Mouse (Mus musculus) liver, adult 2 months (tissue): ENCODE results near the gene Pygo1. TPM values are rescaled to one million over a fixed set of nuclear protein-coding genes. Genes with fewer than 3 reads are reported as not detected.

Source experiments
- DNase-seq: peaks from one replicate; pipeline ENCODE4 v3.0.0-alpha.2; 2011; ENCODE audit warnings: low read depth, low spot score; ENCODE audit errors: extremely low read depth
- H3K27ac ChIP-seq: fragments of 200-500 bp; replicated peaks from 2 replicates; pipeline ENCODE4 v1.5.1; 2012; ENCODE audit warnings: low read depth, mild to moderate bottlenecking, control low read depth, inconsistent platforms, low read length; ENCODE audit not compliant: insufficient read depth
- H3K27me3 ChIP-seq: fragments of 200-500 bp; 2 replicates; pipeline ENCODE4 v1.6.1; 2012; ENCODE audit warnings: mild to moderate bottlenecking, moderate library complexity, low read length, inconsistent platforms; ENCODE audit not compliant: control insufficient read depth, insufficient read depth
- H3K36me3 ChIP-seq: fragments of 200-500 bp; 2 replicates; pipeline ENCODE4 v1.6.1; 2012; ENCODE audit warnings: low read length, inconsistent platforms; ENCODE audit not compliant: control insufficient read depth, insufficient read depth
- H3K4me1 ChIP-seq: fragments of 200-500 bp; 2 replicates; pipeline ENCODE4 v1.6.1; 2011; ENCODE audit warnings: low read length; ENCODE audit not compliant: control insufficient read depth, insufficient read depth
- H3K4me3 ChIP-seq: fragments of 200-500 bp; 2 replicates; pipeline ENCODE4 v1.5.1; 2011; ENCODE audit warnings: low read depth, mild to moderate bottlenecking, control low read depth, low read length, moderate library complexity; ENCODE audit not compliant: insufficient read depth
- H3K79me2 ChIP-seq: fragments of 200-500 bp; 2 replicates; pipeline ENCODE4 v1.6.1; 2012; ENCODE audit warnings: inconsistent platforms, mild to moderate bottlenecking, low read length, moderate library complexity; ENCODE audit not compliant: control insufficient read depth, insufficient read depth
- H3K9ac ChIP-seq: fragments of 200-500 bp; 2 replicates; pipeline ENCODE4 v1.6.1; 2012; ENCODE audit warnings: low read depth, mild to moderate bottlenecking, control low read depth, inconsistent platforms, low read length
- CTCF ChIP-seq: fragments of 200-500 bp; IDR thresholded peaks from 2 replicates; pipeline ENCODE4 v1.5.1; 2011; ENCODE audit warnings: low read depth, low read length, control low read depth
- POLR2A ChIP-seq: fragments of 200-500 bp; IDR thresholded peaks from 2 replicates; pipeline ENCODE4 v1.6.1; 2011; ENCODE audit warnings: low read length, control low read depth; ENCODE audit not compliant: insufficient read depth; ENCODE audit errors: extremely low read depth
- WGBS: fragments of 180-500 bp; shearing (Covaris S2); methylation state at CpG from one replicate; pipeline ENCODE4 v1.1.7; 2018; 5-methylcytosine and 5-hydroxymethylcytosine counted together
- polyA plus RNA-seq: library from polyadenylated mRNA; depleted of rRNA; stranded (reverse); fragments of >200 nt; gene quantifications from 2 replicates; pipeline ENCODE4 v1.2.3, GENCODE M21; 2012; rRNA removed
- total RNA-seq: library from RNA; depleted of rRNA; stranded (reverse); fragments of >200 nt; gene quantifications from 2 replicates; pipeline ENCODE4 v1.2.3, GENCODE M21; 2014; rRNA removed

Gene Pygo1
- total and polyA plus RNA-seq, 2 experiments = 0.22 to 0.46 TPM

DNA sequence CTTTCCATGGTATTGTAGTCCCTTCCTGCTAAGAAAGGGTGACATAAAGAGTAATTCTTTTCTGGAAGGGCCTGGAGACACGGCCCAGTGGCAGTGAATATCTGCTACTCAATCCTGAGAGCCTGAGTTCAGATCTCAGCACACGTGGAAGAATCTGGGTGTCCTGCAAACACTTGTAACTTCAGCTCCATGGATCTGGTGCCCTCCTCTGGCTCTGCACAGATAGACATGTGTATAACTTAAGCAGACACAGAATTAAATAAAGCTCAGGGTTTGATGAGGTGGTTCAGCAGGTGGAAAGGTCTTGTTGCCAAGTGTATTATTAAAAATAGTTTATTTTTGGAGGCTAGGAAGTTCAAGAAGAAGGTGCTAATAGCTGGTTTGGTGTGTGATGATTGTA, 75.0 kb downstream of the Pygo1 start:
- H3K4me1 ChIP-seq = peaks cover 4% of the 10 kb centered on the region; the same call in 1 of the 2 replicates
- H3K4me3 ChIP-seq = no peak overlapping the region
- 88% methylated on average over 2 of the region's 2 CpGs for WGBS
- DNase-seq = no peak
- no peak overlapping the region for H3K27ac ChIP-seq
- no peak overlapping the region for H3K9ac ChIP-seq
- TF ChIP-seq CTCF (no peak), POLR2A (no peak)
- H3K79me2 ChIP-seq = 0 out of 2 replicates have a peak, but pooled peaks cover 3% of the 10 kb centered on the region
- peaks cover 30% of the 10 kb centered on the region for H3K36me3 ChIP-seq
- H3K27me3 ChIP-seq = no peaks in the 10 kb centered on the region

GRCm38 (mm10) chr9:73001314-73002011, 76.0 kb downstream of the Pygo1 start:
- H3K36me3 ChIP-seq = peaks cover 36% of the 10 kb centered on the region
- H3K27ac ChIP-seq = no peak overlapping the region
- H3K9ac ChIP-seq = no peak overlapping the region
- H3K4me3 ChIP-seq = no peak overlapping the region
- WGBS = 88% methylated on average over 13 of the region's 13 CpGs
- H3K4me1 ChIP-seq = peaks cover 4% of the 10 kb centered on the region; the same call in 1 of the 2 replicates
- H3K79me2 ChIP-seq = 0 out of 2 replicates have a peak, but pooled peaks cover 3% of the 10 kb centered on the region
- DNase-seq = no peak
- TF ChIP-seq POLR2A (no peak), CTCF (no peak)
- no peaks in the 10 kb centered on the region for H3K27me3 ChIP-seq

Other genes with a start within 250 kb of the Pygo1 start
- gene Prtg, start 118.8 kb upstream of the Pygo1 start, total RNA-seq = under 0.01 and 0.07 TPM in 2 replicates
- gene Prtg, start 118.8 kb upstream of the Pygo1 start, polyA plus RNA-seq = 0.21 TPM in 1 of 2 replicates, not detected in the other
- gene Dyx1c1, start 33.1 kb downstream of the Pygo1 start, total RNA-seq = 0.09 and 0.20 TPM in 2 replicates
- 0.05 and 0.24 TPM in 2 replicates for gene Dyx1c1, start 33.1 kb downstream of the Pygo1 start, polyA plus RNA-seq
- not detected in 2 replicates for gene Gm44503, start 33.2 kb downstream of the Pygo1 start, total RNA-seq
- gene Gm44503, start 33.2 kb downstream of the Pygo1 start, polyA plus RNA-seq = not detected in 2 replicates
- gene Ccpg1os, start 59.7 kb downstream of the Pygo1 start, total RNA-seq = 11.9 and 15.8 TPM in 2 replicates
- 9.4 and 10.1 TPM in 2 replicates for gene Ccpg1os, start 59.7 kb downstream of the Pygo1 start, polyA plus RNA-seq
- gene Ccpg1, start 59.8 kb downstream of the Pygo1 start, total RNA-seq = 36.8 and 46.1 TPM in 2 replicates
- 6.3 and 6.7 TPM in 2 replicates for gene Ccpg1, start 59.8 kb downstream of the Pygo1 start, polyA plus RNA-seq
- 3.0 and 4.2 TPM in 2 replicates for gene Pigb, start 114.7 kb downstream of the Pygo1 start, total RNA-seq
- gene Pigb, start 114.7 kb downstream of the Pygo1 start, polyA plus RNA-seq = 4.5 and 5.7 TPM in 2 replicates
- gene Rab27a, start 119.2 kb downstream of the Pygo1 start, total RNA-seq = 1.9 and 2.6 TPM in 2 replicates
- gene Rab27a, start 119.2 kb downstream of the Pygo1 start, polyA plus RNA-seq = 0.77 and 0.78 TPM in 2 replicates
- gene Khdc3, start 176.2 kb downstream of the Pygo1 start, total RNA-seq = not detected in 2 replicates
- gene Khdc3, start 176.2 kb downstream of the Pygo1 start, polyA plus RNA-seq = 0.07 TPM in 1 of 2 replicates, not detected in the other
- not detected in 2 replicates for gene Gm20509, start 176.8 kb downstream of the Pygo1 start, total RNA-seq
- gene Gm20509, start 176.8 kb downstream of the Pygo1 start, polyA plus RNA-seq = not detected in 2 replicates
- gene Rsl24d1, start 187.8 kb downstream of the Pygo1 start, total RNA-seq = 31.3 and 34.9 TPM in 2 replicates
- gene Rsl24d1, start 187.8 kb downstream of the Pygo1 start, polyA plus RNA-seq = 11.2 and 11.9 TPM in 2 replicates